Mouse (Mus musculus) myocyte (in vitro differentiated cells): ENCODE data around the gene Pkd1.

Experiments used
- E2F4 ChIP-seq: IDR thresholded peaks from one replicate; pipeline ENCODE4 v1.6.1; 2011; ENCODE audit warnings: mild to moderate bottlenecking, control low read depth, moderate library complexity; ENCODE audit not compliant: insufficient read depth
- MAX ChIP-seq: IDR thresholded peaks from one replicate; pipeline ENCODE4 v1.6.1; 2011; ENCODE audit warnings: low read depth, mild to moderate bottlenecking, control low read depth
- POLR2A ChIP-seq: IDR thresholded peaks from one replicate; pipeline ENCODE4 v1.6.1; 2011; ENCODE audit warnings: low read depth, mild to moderate bottlenecking, control low read depth, moderate library complexity; ENCODE audit not compliant: insufficient read length
- TCF3 ChIP-seq: IDR thresholded peaks from one replicate; pipeline ENCODE4 v1.6.1; 2011; ENCODE audit warnings: low read depth, control low read depth; ENCODE audit not compliant: insufficient read length

- TF ChIP-seq POLR2A (no peak), TCF3 (no peak), MAX (no peak), E2F4 (no peak)
Observed at GRCm38 (mm10) chr17:24584520-24584919, 34.9 kb downstream of the Pkd1 start.
